ENCODE assay signal across 12 mouse cellular contexts in the genomic region with DNA sequence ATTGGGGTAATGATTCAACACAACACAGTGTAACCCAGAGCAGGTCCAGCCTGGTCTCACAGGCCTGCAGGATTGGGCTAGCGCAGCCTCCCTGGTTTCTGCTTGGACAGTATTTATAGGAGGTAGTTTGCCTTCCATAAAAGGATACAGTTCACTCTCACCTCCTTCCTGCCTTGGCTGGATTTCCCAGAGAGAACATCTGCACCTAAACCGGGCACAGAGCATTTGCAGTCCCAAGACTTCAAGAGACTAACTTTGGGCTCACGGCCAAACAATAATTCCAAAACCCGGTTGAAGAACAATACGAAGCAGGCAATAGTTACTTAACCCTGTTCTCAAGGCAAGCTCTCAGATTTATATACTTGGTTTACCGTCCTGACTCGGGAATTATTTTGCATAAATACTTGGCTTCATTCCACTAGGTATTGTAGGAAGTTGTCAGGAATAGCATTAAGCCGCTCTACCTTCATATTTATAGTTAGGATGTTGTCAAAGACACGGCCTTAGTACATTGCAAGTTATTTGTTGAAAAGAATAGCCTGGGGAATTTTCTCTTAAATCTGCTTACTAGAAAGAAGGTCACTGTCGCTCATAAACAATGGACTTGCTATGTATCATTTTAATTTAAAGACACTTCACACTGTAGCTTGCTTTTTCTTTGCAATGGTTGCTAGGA. TPM values are rescaled to one million over a fixed set of nuclear protein-coding genes. Genes with fewer than 3 reads are reported as not detected.
A peak's percentile ranks its signal among the peaks of the same experiment; 100 is the strongest.
DNase-seq lines count a peak whose midpoint lies in the region; ATAC-seq and TF ChIP-seq lines count a peak whose summit lies in the region.
"Had no signal": no experiment of that assay in that cellular context is flagged by ENCODE, and none has a peak within 500 bp of the region (broad histone marks: within the 10 kb centered on the region; RNA-seq: fewer than 3 reads in every experiment).

No protein-coding gene starts in this region.

- H3K9me3 ChIP-seq in hindbrain, embryonic 15.5 days, result no peaks in the 10 kb centered on the region
- H3K9me3 ChIP-seq in hindbrain, embryonic 10.5 days, result 0 out of 2 replicates have a peak, but pooled peaks cover 2% of the 10 kb centered on the region
- no peaks in the 10 kb centered on the region for H3K9me3 ChIP-seq in midbrain, embryonic 14.5 days (ENCODE audit: control insufficient read depth, low read length)
- no peaks in the 10 kb centered on the region for H3K9me3 ChIP-seq in midbrain, embryonic 13.5 days
- H3K9me3 ChIP-seq in heart, postnatal 0 days (replicated peaks; ENCODE audit: control insufficient read depth, low read length), result no peaks in the 10 kb centered on the region
- H3K9me3 ChIP-seq in midbrain, postnatal 0 days (ENCODE audit: low read length), result no peaks in the 10 kb centered on the region
- H3K9me3 ChIP-seq: limb, embryonic 15.5 days had no signal

- H3K27me3 ChIP-seq in hindbrain, embryonic 15.5 days, result no peaks in the 10 kb centered on the region
- no peaks in the 10 kb centered on the region for H3K27me3 ChIP-seq in hindbrain, embryonic 10.5 days (ENCODE audit: insufficient read depth, poor library complexity, severe bottlenecking)
- H3K27me3 ChIP-seq in midbrain, embryonic 14.5 days (ENCODE audit: control insufficient read depth, insufficient read depth, low read length), result no peaks in the 10 kb centered on the region
- no peaks in the 10 kb centered on the region for H3K27me3 ChIP-seq in midbrain, embryonic 13.5 days
- no peaks in the 10 kb centered on the region for H3K27me3 ChIP-seq in heart, postnatal 0 days (ENCODE audit: control insufficient read depth, insufficient read depth, low read length)
- H3K27me3 ChIP-seq in midbrain, postnatal 0 days (ENCODE audit: insufficient read depth, low read length), result no peaks in the 10 kb centered on the region
- H3K27me3 ChIP-seq: limb, embryonic 15.5 days had no signal

- no peak overlapping the region for H3K4me2 ChIP-seq in hindbrain, embryonic 15.5 days
- no peak overlapping the region for H3K4me2 ChIP-seq in midbrain, embryonic 14.5 days (ENCODE audit: low read length)
- no peak overlapping the region for H3K4me2 ChIP-seq in midbrain, embryonic 13.5 days (replicated peaks)
- peak overlapping the region; percentile 38; the same call in 1 of the 2 replicates for H3K4me2 ChIP-seq in heart, postnatal 0 days (ENCODE audit: low read depth, low read length)
- no peak overlapping the region for H3K4me2 ChIP-seq in midbrain, postnatal 0 days (ENCODE audit: low read depth, low read length, poor library complexity, severe bottlenecking)
- H3K4me2 ChIP-seq: limb, embryonic 15.5 days had no signal

- no peak for DNase-seq in hindbrain, embryonic 10.5 days (ENCODE audit: low spot score)
- DNase-seq in midbrain, embryonic 14.5 days, result peak; percentile 61
- peak; percentile 30 for DNase-seq in heart, postnatal 0 days (ENCODE audit: low spot score)
- DNase-seq in midbrain, postnatal 0 days (ENCODE audit: low spot score), result peak; percentile 6
- no peak for DNase-seq in testis, postnatal 14 days (ENCODE audit: low spot score)
- DNase-seq: embryo, embryonic 11 days had no signal

- TF ChIP-seq EP300 in heart, postnatal 0 days (IDR thresholded peaks at IDR 0.05; ENCODE audit: low read depth), result no peak

- H3K4me3 ChIP-seq in hindbrain, embryonic 15.5 days, result no peak overlapping the region
- no peak overlapping the region for H3K4me3 ChIP-seq in hindbrain, embryonic 10.5 days
- H3K4me3 ChIP-seq in midbrain, embryonic 14.5 days (replicated peaks; ENCODE audit: low read depth, low read length), result no peak overlapping the region
- no peak overlapping the region for H3K4me3 ChIP-seq in midbrain, embryonic 13.5 days (replicated peaks)
- no peak overlapping the region for H3K4me3 ChIP-seq in heart, postnatal 0 days (ENCODE audit: low read depth, low read length)
- H3K4me3 ChIP-seq in midbrain, postnatal 0 days (ENCODE audit: low read depth, low read length), result no peak overlapping the region
- H3K4me3 ChIP-seq: limb, embryonic 15.5 days had no signal

- no peaks in the 10 kb centered on the region for H3K36me3 ChIP-seq in hindbrain, embryonic 15.5 days
- H3K36me3 ChIP-seq in hindbrain, embryonic 10.5 days, result no peaks in the 10 kb centered on the region
- no peaks in the 10 kb centered on the region for H3K36me3 ChIP-seq in midbrain, embryonic 14.5 days (ENCODE audit: control insufficient read depth, insufficient read depth, low read length)
- no peaks in the 10 kb centered on the region for H3K36me3 ChIP-seq in midbrain, embryonic 13.5 days
- no peaks in the 10 kb centered on the region for H3K36me3 ChIP-seq in heart, postnatal 0 days (replicated peaks; ENCODE audit: control insufficient read depth, insufficient read depth, low read length)
- no peaks in the 10 kb centered on the region for H3K36me3 ChIP-seq in midbrain, postnatal 0 days (ENCODE audit: insufficient read depth, low read length)
- H3K36me3 ChIP-seq: limb, embryonic 15.5 days had no signal

- H3K4me1 ChIP-seq in hindbrain, embryonic 15.5 days (replicated peaks), result peaks cover 17% of the 10 kb centered on the region; the same call in 1 of the 2 replicates
- H3K4me1 ChIP-seq in hindbrain, embryonic 10.5 days (replicated peaks), result peaks cover 8% of the 10 kb centered on the region; the same call in 1 of the 2 replicates
- H3K4me1 ChIP-seq in midbrain, embryonic 14.5 days (ENCODE audit: control insufficient read depth, insufficient read depth, low read length), result no peaks in the 10 kb centered on the region
- peaks cover 18% of the 10 kb centered on the region for H3K4me1 ChIP-seq in midbrain, embryonic 13.5 days (replicated peaks)
- no peaks in the 10 kb centered on the region for H3K4me1 ChIP-seq in heart, postnatal 0 days (ENCODE audit: control insufficient read depth, insufficient read depth)
- no peaks in the 10 kb centered on the region; the same call in 1 of the 2 replicates for H3K4me1 ChIP-seq in midbrain, postnatal 0 days (ENCODE audit: insufficient read depth, low read length)

- 46% methylated on average over 10 of the region's 10 CpGs for WGBS in hindbrain, embryonic 15.5 days
- 92% methylated on average over 10 of the region's 10 CpGs for WGBS in hindbrain, embryonic 10.5 days
- 57% methylated on average over 10 of the region's 10 CpGs for WGBS in midbrain, embryonic 14.5 days
- WGBS in midbrain, embryonic 13.5 days, result 70% methylated on average over 10 of the region's 10 CpGs
- 30% methylated on average over 10 of the region's 10 CpGs for WGBS in heart, postnatal 0 days
- 45% methylated on average over 10 of the region's 10 CpGs for WGBS in midbrain, postnatal 0 days

- no peak overlapping the region for H3K9ac ChIP-seq in hindbrain, embryonic 15.5 days
- no peak overlapping the region for H3K9ac ChIP-seq in midbrain, embryonic 14.5 days (replicated peaks; ENCODE audit: low read length)
- no peak overlapping the region for H3K9ac ChIP-seq in midbrain, embryonic 13.5 days (replicated peaks)
- no peak overlapping the region for H3K9ac ChIP-seq in heart, postnatal 0 days (replicated peaks; ENCODE audit: low read depth, low read length)
- no peak overlapping the region for H3K9ac ChIP-seq in midbrain, postnatal 0 days (replicated peaks; ENCODE audit: low read length, poor library complexity, severe bottlenecking)
- H3K9ac ChIP-seq: limb, embryonic 15.5 days had no signal

- ATAC-seq in hindbrain, embryonic 15.5 days (ENCODE audit: low FRiP score, low read depth), result no peak
- no peak for ATAC-seq in midbrain, embryonic 14.5 days (ENCODE audit: low FRiP score, low TSS enrichment)
- ATAC-seq in midbrain, embryonic 13.5 days, result no peak
- no peak for ATAC-seq in heart, postnatal 0 days (ENCODE audit: insufficient read depth, low read depth)
- ATAC-seq in midbrain, postnatal 0 days (ENCODE audit: low FRiP score), result 0 out of 2 replicates have a peak, but pooled peaks have one; percentile 31

- H3K27ac ChIP-seq in hindbrain, embryonic 15.5 days (replicated peaks), result peak overlapping the region; percentile 6; the same call in 1 of the 2 replicates
- H3K27ac ChIP-seq in hindbrain, embryonic 10.5 days, result no peak overlapping the region
- H3K27ac ChIP-seq in midbrain, embryonic 14.5 days (replicated peaks; ENCODE audit: low read depth, low read length), result no peak overlapping the region
- no peak overlapping the region for H3K27ac ChIP-seq in midbrain, embryonic 13.5 days
- no peak overlapping the region for H3K27ac ChIP-seq in heart, postnatal 0 days (ENCODE audit: low read depth)
- 0 out of 2 replicates have a peak overlapping the region, but pooled peaks have one; percentile 26 for H3K27ac ChIP-seq in midbrain, postnatal 0 days (ENCODE audit: low read depth, low read length)
- H3K27ac ChIP-seq: limb, embryonic 15.5 days; macrophage had no signal

- no peak for TF ChIP-seq CTCF in heart, postnatal 0 days (IDR thresholded peaks at IDR 0.05; ENCODE audit: low read depth)
- TF ChIP-seq CTCF in midbrain, postnatal 0 days (IDR thresholded peaks at IDR 0.05), result no peak

RNA-seq across cellular contexts. Expression of gene Gpa33, which starts 53.1 kb away (rescaled TPM):
- not detected in 2 replicates for polyA plus RNA-seq in hindbrain, embryonic 15.5 days (2015; fragmentation: Nextera tagmentation; extraction: Ambion mirVana)
- polyA plus RNA-seq in hindbrain, embryonic 10.5 days (2016; fragmentation: Nextera tagmentation; extraction: Ambion mirVana), result 0.16 and 0.22 TPM in 2 replicates
- not detected in 2 replicates for polyA plus RNA-seq in midbrain, embryonic 14.5 days (2014; fragmentation: Nextera tagmentation; extraction: Ambion mirVana)
- polyA plus RNA-seq in midbrain, embryonic 13.5 days (2015; fragmentation: Nextera tagmentation; extraction: Ambion mirVana), result 0.17 TPM in 1 of 2 replicates, not detected in the other
- 0.65 TPM in 1 of 2 replicates, not detected in the other for total RNA-seq in heart, postnatal 0 days (2014; rRNA removed; ENCODE audit: low replicate concordance)
- 0.07 TPM in 1 of 2 replicates, not detected in the other for polyA plus RNA-seq in heart, postnatal 0 days (2015; fragmentation: Nextera tagmentation; extraction: Ambion mirVana)
- 0.14 TPM in 1 of 2 replicates, not detected in the other for total RNA-seq in midbrain, postnatal 0 days (2014; rRNA removed)
- 0.17 TPM in 1 of 2 replicates, not detected in the other for polyA plus RNA-seq in midbrain, postnatal 0 days (2015; fragmentation: Nextera tagmentation; extraction: Ambion mirVana)
- total RNA-seq: hematopoietic stem cell, adult 5-6 weeks had no signal
- polyA plus RNA-seq: macrophage had no signal

RNA-seq across cellular contexts. Expression of gene Dusp27, which starts 55.4 kb away (rescaled TPM):
- polyA plus RNA-seq in hindbrain, embryonic 15.5 days (2015; fragmentation: Nextera tagmentation; extraction: Ambion mirVana), result 1.2 and 1.5 TPM in 2 replicates
- 2.5 and 3.0 TPM in 2 replicates for polyA plus RNA-seq in hindbrain, embryonic 10.5 days (2016; fragmentation: Nextera tagmentation; extraction: Ambion mirVana)
- 0.51 and 1.00 TPM in 2 replicates for polyA plus RNA-seq in midbrain, embryonic 14.5 days (2014; fragmentation: Nextera tagmentation; extraction: Ambion mirVana)
- polyA plus RNA-seq in midbrain, embryonic 13.5 days (2015; fragmentation: Nextera tagmentation; extraction: Ambion mirVana), result 1.2 and 1.3 TPM in 2 replicates
- total RNA-seq in heart, postnatal 0 days (2014; rRNA removed; ENCODE audit: low replicate concordance), result 33.2 and 40.1 TPM in 2 replicates
- polyA plus RNA-seq in heart, postnatal 0 days (2015; fragmentation: Nextera tagmentation; extraction: Ambion mirVana), result 34.6 and 39.9 TPM in 2 replicates
- total RNA-seq in midbrain, postnatal 0 days (2014; rRNA removed), result 0.71 and 1.2 TPM in 2 replicates
- 0.59 and 0.72 TPM in 2 replicates for polyA plus RNA-seq in midbrain, postnatal 0 days (2015; fragmentation: Nextera tagmentation; extraction: Ambion mirVana)
- total RNA-seq: hematopoietic stem cell, adult 5-6 weeks had no signal

RNA-seq across cellular contexts. Expression of gene Mael, which starts 55.5 kb away (rescaled TPM):
- 0.22 and 0.43 TPM in 2 replicates for polyA plus RNA-seq in hindbrain, embryonic 15.5 days (2015; fragmentation: Nextera tagmentation; extraction: Ambion mirVana)
- polyA plus RNA-seq in hindbrain, embryonic 10.5 days (2016; fragmentation: Nextera tagmentation; extraction: Ambion mirVana), result 0.09 TPM in 1 of 2 replicates, not detected in the other
- polyA plus RNA-seq in midbrain, embryonic 14.5 days (2014; fragmentation: Nextera tagmentation; extraction: Ambion mirVana), result not detected in 2 replicates
- polyA plus RNA-seq in midbrain, embryonic 13.5 days (2015; fragmentation: Nextera tagmentation; extraction: Ambion mirVana), result not detected in 2 replicates
- total RNA-seq in heart, postnatal 0 days (2014; rRNA removed; ENCODE audit: low replicate concordance), result not detected in 2 replicates
- polyA plus RNA-seq in heart, postnatal 0 days (2015; fragmentation: Nextera tagmentation; extraction: Ambion mirVana), result not detected in 2 replicates
- total RNA-seq in midbrain, postnatal 0 days (2014; rRNA removed), result 0.22 and 1.2 TPM in 2 replicates
- 0.25 and 0.48 TPM in 2 replicates for polyA plus RNA-seq in midbrain, postnatal 0 days (2015; fragmentation: Nextera tagmentation; extraction: Ambion mirVana)
- total RNA-seq: hematopoietic stem cell, adult 5-6 weeks had no signal
- polyA plus RNA-seq: macrophage; neural tube, embryonic 11.5 days had no signal

Comparison
In these comparisons a context has a peak if more than half of its experiments do, and no peak if none do; other contexts are left out.
1. H3K27ac ChIP-seq: peak in hindbrain, embryonic 15.5 days (single experiment) and midbrain, postnatal 0 days (single experiment); none in hindbrain, embryonic 10.5 days (single experiment), midbrain, embryonic 14.5 days (single experiment), midbrain, embryonic 13.5 days (single experiment) and heart, postnatal 0 days (single experiment).
2. DNase-seq: peak in midbrain, embryonic 14.5 days (single experiment), heart, postnatal 0 days (single experiment) and midbrain, postnatal 0 days (single experiment); none in hindbrain, embryonic 10.5 days (single experiment) and testis, postnatal 14 days (single experiment).